22 mouse cellular contexts compared by ENCODE assay signal in genomic region chr13:115911524-115912459, GRCm38 (mm10).
DNase-seq lines count a peak whose midpoint lies in the region; ATAC-seq and TF ChIP-seq lines count a peak whose summit lies in the region.
"Had no signal": no experiment of that assay in that cellular context is flagged by ENCODE, and none has a peak within 500 bp of the region (broad histone marks: within the 10 kb centered on the region; RNA-seq: fewer than 3 reads in every experiment).

No protein-coding gene starts in this region.

- no peak overlapping the region for H3K9ac ChIP-seq in hindbrain, embryonic 15.5 days
- H3K9ac ChIP-seq in forebrain, embryonic 14.5 days (ENCODE audit: low read length) = no peak overlapping the region
- no peak overlapping the region for H3K9ac ChIP-seq in midbrain, embryonic 16.5 days (ENCODE audit: low read depth, low read length)
- H3K9ac ChIP-seq: kidney, embryonic 15.5 days; limb, embryonic 13.5 days; liver, embryonic 12.5 days; liver, postnatal 0 days; neural tube, embryonic 13.5 days; stomach, embryonic 15.5 days had no signal

- no peaks in the 10 kb centered on the region for H3K36me3 ChIP-seq in hindbrain, embryonic 15.5 days
- no peaks in the 10 kb centered on the region for H3K36me3 ChIP-seq in hindbrain, embryonic 10.5 days
- H3K36me3 ChIP-seq in forebrain, embryonic 14.5 days (ENCODE audit: control insufficient read depth, insufficient read depth, low read length) = no peaks in the 10 kb centered on the region
- H3K36me3 ChIP-seq in midbrain, embryonic 16.5 days (ENCODE audit: control insufficient read depth, insufficient read depth, low read length) = no peaks in the 10 kb centered on the region
- H3K36me3 ChIP-seq: kidney, embryonic 15.5 days; limb, embryonic 13.5 days; liver, embryonic 12.5 days; neural tube, embryonic 13.5 days; stomach, embryonic 15.5 days had no signal

- no peak overlapping the region for H3K4me3 ChIP-seq in hindbrain, embryonic 15.5 days
- no peak overlapping the region for H3K4me3 ChIP-seq in hindbrain, embryonic 10.5 days
- H3K4me3 ChIP-seq in forebrain, embryonic 14.5 days (ENCODE audit: low read depth, low read length) = no peak overlapping the region
- no peak overlapping the region for H3K4me3 ChIP-seq in midbrain, embryonic 16.5 days (ENCODE audit: low read depth, low read length)
- H3K4me3 ChIP-seq: kidney, embryonic 15.5 days; limb, embryonic 13.5 days; liver, embryonic 12.5 days; neural tube, embryonic 13.5 days; stomach, embryonic 15.5 days had no signal

- TF ChIP-seq CTCF in brain, embryonic 14.5 days (IDR thresholded peaks at IDR 0.05; ENCODE audit: borderline replicate concordance, extremely low read depth, insufficient read depth, insufficient read length) = no peak

- TF ChIP-seq POLR2A in brain, embryonic 14.5 days (IDR thresholded peaks at IDR 0.05; ENCODE audit: borderline replicate concordance, extremely low read depth, insufficient read depth, insufficient read length, poor library complexity, severe bottlenecking) = no peak

- H3K27me3 ChIP-seq in hindbrain, embryonic 15.5 days = no peaks in the 10 kb centered on the region
- no peaks in the 10 kb centered on the region for H3K27me3 ChIP-seq in hindbrain, embryonic 10.5 days (ENCODE audit: insufficient read depth, poor library complexity, severe bottlenecking)
- H3K27me3 ChIP-seq in forebrain, embryonic 14.5 days (replicated peaks; ENCODE audit: control insufficient read depth, insufficient read depth, low read length) = no peaks in the 10 kb centered on the region; the same call in 1 of the 2 replicates
- H3K27me3 ChIP-seq in midbrain, embryonic 16.5 days (ENCODE audit: control insufficient read depth, insufficient read depth, low read depth, low read length) = no peaks in the 10 kb centered on the region
- H3K27me3 ChIP-seq: kidney, embryonic 15.5 days; limb, embryonic 13.5 days; liver, embryonic 12.5 days; neural tube, embryonic 13.5 days; stomach, embryonic 15.5 days had no signal

- H3K4me2 ChIP-seq in hindbrain, embryonic 15.5 days = peak overlapping the region; percentile 35; the same call in 1 of the 2 replicates
- no peak overlapping the region for H3K4me2 ChIP-seq in forebrain, embryonic 14.5 days (ENCODE audit: low read length)
- no peak overlapping the region for H3K4me2 ChIP-seq in midbrain, embryonic 16.5 days (ENCODE audit: low read length)
- H3K4me2 ChIP-seq: kidney, embryonic 15.5 days; limb, embryonic 13.5 days; liver, embryonic 12.5 days; neural tube, embryonic 13.5 days; stomach, embryonic 15.5 days had no signal

- DNase-seq in hindbrain, embryonic 10.5 days (ENCODE audit: low spot score) = no peak
- peak; percentile 79 for DNase-seq in brain, embryonic 14.5 days (ENCODE audit: low read depth)
- peak; percentile 80 for DNase-seq in forebrain, embryonic 14.5 days (ENCODE audit: low spot score)
- no peak for DNase-seq in heart, adult 11 months
- no peak for DNase-seq in embryo, embryonic 11 days
- no peak for DNase-seq in heart, adult 18-20 months
- DNase-seq: adrenal gland, postnatal 25 days; cerebellum, adult 8-10 months; cerebellum, postnatal 25 days; kidney, postnatal 25 days; liver, postnatal 0 days; lung, postnatal 36 days; right cerebral cortex, postnatal 25 days had no signal

- H3K27ac ChIP-seq in hindbrain, embryonic 15.5 days (replicated peaks) = no peak overlapping the region
- no peak overlapping the region for H3K27ac ChIP-seq in hindbrain, embryonic 10.5 days
- no peak overlapping the region for H3K27ac ChIP-seq in forebrain, embryonic 14.5 days (ENCODE audit: low read depth, low read length)
- H3K27ac ChIP-seq in midbrain, embryonic 16.5 days (ENCODE audit: low read length) = no peak overlapping the region
- H3K27ac ChIP-seq: kidney, embryonic 15.5 days; limb, embryonic 13.5 days; liver, embryonic 12.5 days; neural tube, embryonic 13.5 days; stomach, embryonic 15.5 days had no signal

- 50% methylated on average over 6 of the region's 6 CpGs for WGBS in hindbrain, embryonic 15.5 days
- 76% methylated on average over 6 of the region's 6 CpGs for WGBS in hindbrain, embryonic 10.5 days
- WGBS in forebrain, embryonic 14.5 days = 7% methylated on average over 6 of the region's 6 CpGs
- 53% methylated on average over 6 of the region's 6 CpGs for WGBS in midbrain, embryonic 16.5 days

- H3K4me1 ChIP-seq in hindbrain, embryonic 15.5 days (replicated peaks) = 0 out of 2 replicates have a peak, but pooled peaks cover 3% of the 10 kb centered on the region
- H3K4me1 ChIP-seq in hindbrain, embryonic 10.5 days (replicated peaks) = peaks cover 6% of the 10 kb centered on the region; the same call in 1 of the 2 replicates
- H3K4me1 ChIP-seq in forebrain, embryonic 14.5 days (ENCODE audit: control insufficient read depth, insufficient read depth, low read length) = peaks cover 7% of the 10 kb centered on the region
- H3K4me1 ChIP-seq in midbrain, embryonic 16.5 days (ENCODE audit: control insufficient read depth, insufficient read depth, low read length) = peaks cover 2% of the 10 kb centered on the region; the same call in 1 of the 2 replicates
- H3K4me1 ChIP-seq: kidney, embryonic 15.5 days; limb, embryonic 13.5 days; liver, embryonic 12.5 days; neural tube, embryonic 13.5 days; stomach, embryonic 15.5 days had no signal

- ATAC-seq in hindbrain, embryonic 15.5 days (ENCODE audit: low FRiP score, low read depth) = peak; percentile 15; the same call in 1 of the 2 replicates
- ATAC-seq in forebrain, embryonic 14.5 days = peak; percentile 85
- peak; percentile 51 for ATAC-seq in midbrain, embryonic 16.5 days
- ATAC-seq: CD4-positive, CD25-positive, alpha-beta regulatory T cell, adult 4 months; intestine, postnatal 0 days; liver, embryonic 12.5 days; liver, postnatal 0 days had no signal

- no peaks in the 10 kb centered on the region for H3K9me3 ChIP-seq in hindbrain, embryonic 15.5 days
- H3K9me3 ChIP-seq in hindbrain, embryonic 10.5 days = no peaks in the 10 kb centered on the region
- H3K9me3 ChIP-seq in forebrain, embryonic 14.5 days (replicated peaks; ENCODE audit: control insufficient read depth, low read length) = no peaks in the 10 kb centered on the region
- H3K9me3 ChIP-seq in midbrain, embryonic 16.5 days (replicated peaks; ENCODE audit: control insufficient read depth, low read length, poor library complexity, severe bottlenecking) = no peaks in the 10 kb centered on the region
- H3K9me3 ChIP-seq: kidney, embryonic 15.5 days; limb, embryonic 13.5 days; liver, embryonic 12.5 days; neural tube, embryonic 13.5 days; stomach, embryonic 15.5 days had no signal

Comparison
In these comparisons a context has a peak if more than half of its experiments do, and no peak if none do; other contexts are left out.
1. ATAC-seq: peak in every context shown above with its lines; median percentile 85 in forebrain, embryonic 14.5 days; 51 in midbrain, embryonic 16.5 days; 15 in hindbrain, embryonic 15.5 days.
2. DNase-seq: peak in brain, embryonic 14.5 days (single experiment) and forebrain, embryonic 14.5 days (single experiment); none in hindbrain, embryonic 10.5 days (single experiment), heart, adult 11 months (single experiment), embryo, embryonic 11 days (single experiment) and heart, adult 18-20 months (0 of 2).